ENCODE assay signal across 7 mouse cellular contexts in the genomic region with DNA sequence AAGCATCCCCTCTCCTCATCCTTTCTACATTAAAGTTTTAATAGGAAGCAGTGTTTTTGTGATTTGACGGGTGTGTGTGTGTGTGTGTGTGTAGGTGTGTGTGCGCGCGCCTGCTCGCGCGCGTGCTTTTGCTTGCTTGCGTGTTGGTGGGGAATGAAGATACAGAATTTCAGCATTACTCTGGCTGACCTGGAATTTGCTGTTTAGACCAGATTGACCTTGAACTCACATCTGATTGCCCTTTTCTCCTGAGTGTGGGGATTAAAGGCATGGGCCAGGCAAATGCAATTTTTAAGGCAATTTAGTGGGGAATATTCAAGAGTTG. TPM values are rescaled to one million over a fixed set of nuclear protein-coding genes. Genes with fewer than 3 reads are reported as not detected.
A peak's percentile ranks its signal among the peaks of the same experiment; 100 is the strongest.
DNase-seq lines count a peak whose midpoint lies in the region; ATAC-seq and TF ChIP-seq lines count a peak whose summit lies in the region.

No protein-coding gene starts in this region.

- H3K9ac ChIP-seq in lung, embryonic 16.5 days (ENCODE audit: low read length) = peak overlapping the region; percentile 86
- H3K9ac ChIP-seq in limb, embryonic 11.5 days (ENCODE audit: low read length) = peak overlapping the region; percentile 89

- TF ChIP-seq CTCF in small intestine, adult 2 months (IDR thresholded peaks at IDR 0.05; ENCODE audit: extremely low read depth, insufficient read length, insufficient replicate concordance, low read depth, low read length) = no peak

- H3K27ac ChIP-seq in lung, embryonic 16.5 days (ENCODE audit: low read length) = peak overlapping the region; percentile 92
- H3K27ac ChIP-seq in limb, embryonic 11.5 days (replicated peaks; ENCODE audit: low read depth, low read length) = peak overlapping the region; percentile 83; the same call in 1 of the 2 replicates
- H3K27ac ChIP-seq in small intestine, adult 2 months (ENCODE audit: insufficient read depth, low read depth, low read length) = no peak overlapping the region

- 0% methylated on average over 9 of the region's 9 CpGs for WGBS in lung, embryonic 16.5 days
- 2% methylated on average over 9 of the region's 9 CpGs for WGBS in limb, embryonic 11.5 days
- under 1% methylated on average over 9 of the region's 9 CpGs for WGBS in small intestine, adult 2 months

- no peaks in the 10 kb centered on the region for H3K27me3 ChIP-seq in lung, embryonic 16.5 days (ENCODE audit: control insufficient read depth, insufficient read depth, low read depth, low read length)
- no peaks in the 10 kb centered on the region for H3K27me3 ChIP-seq in erythroblast, embryonic 14.5 days (ENCODE audit: control insufficient read depth)
- no peaks in the 10 kb centered on the region for H3K27me3 ChIP-seq in limb, embryonic 11.5 days (ENCODE audit: control insufficient read depth, insufficient read depth, low read length)
- H3K27me3 ChIP-seq in small intestine, adult 2 months (ENCODE audit: control insufficient read depth, insufficient read depth, low read length) = no peaks in the 10 kb centered on the region

- H3K9me3 ChIP-seq in lung, embryonic 16.5 days (ENCODE audit: control insufficient read depth, low read length) = no peaks in the 10 kb centered on the region
- no peaks in the 10 kb centered on the region for H3K9me3 ChIP-seq in erythroblast, embryonic 14.5 days (ENCODE audit: control insufficient read depth, low read length)
- H3K9me3 ChIP-seq in limb, embryonic 11.5 days (ENCODE audit: control insufficient read depth, low read length) = no peaks in the 10 kb centered on the region

- no peaks in the 10 kb centered on the region; the same call in none of the 2 replicates for H3K36me3 ChIP-seq in lung, embryonic 16.5 days (ENCODE audit: control insufficient read depth, insufficient read depth, low read length)
- peaks cover 13% of the 10 kb centered on the region for H3K36me3 ChIP-seq in erythroblast, embryonic 14.5 days (ENCODE audit: control insufficient read depth)
- H3K36me3 ChIP-seq in limb, embryonic 11.5 days (ENCODE audit: control insufficient read depth, insufficient read depth, low read length) = no peaks in the 10 kb centered on the region
- no peaks in the 10 kb centered on the region; the same call in 1 of the 2 replicates for H3K36me3 ChIP-seq in small intestine, adult 2 months (ENCODE audit: control insufficient read depth, insufficient read depth, low read length)

- DNase-seq in lung, postnatal 10 days = no peak
- no peak for DNase-seq in limb, embryonic 11.5 days (ENCODE audit: low spot score)
- no peak for DNase-seq in urinary bladder, postnatal 4 days (ENCODE audit: low spot score in 2 of 2)
- DNase-seq in urinary bladder, adult 18-20 months (ENCODE audit: low spot score in 2 of 2) = no peak

- no peak for ATAC-seq in lung, embryonic 16.5 days (ENCODE audit: low read depth)
- no peak for ATAC-seq in limb, embryonic 11.5 days (ENCODE audit: insufficient number of reproducible peaks, low FRiP score, low TSS enrichment, low read depth)

- H3K4me2 ChIP-seq in lung, embryonic 16.5 days (ENCODE audit: low read depth, low read length) = peak overlapping the region; percentile 78
- H3K4me2 ChIP-seq in limb, embryonic 11.5 days (ENCODE audit: low read depth, severe bottlenecking) = peak overlapping the region; percentile 53

- TF ChIP-seq POLR2A in small intestine, adult 2 months (IDR thresholded peaks at IDR 0.05; ENCODE audit: low read depth, low read length) = no peak

- peaks cover 7% of the 10 kb centered on the region for H3K4me1 ChIP-seq in lung, embryonic 16.5 days (replicated peaks; ENCODE audit: control insufficient read depth, insufficient read depth, low read length)
- H3K4me1 ChIP-seq in erythroblast, embryonic 14.5 days (ENCODE audit: control insufficient read depth) = peaks cover 35% of the 10 kb centered on the region
- 0 out of 2 replicates have a peak, but pooled peaks cover 3% of the 10 kb centered on the region for H3K4me1 ChIP-seq in limb, embryonic 11.5 days (ENCODE audit: control insufficient read depth, insufficient read depth, low read length)
- peaks cover 4% of the 10 kb centered on the region; the same call in 1 of the 2 replicates for H3K4me1 ChIP-seq in small intestine, adult 2 months (ENCODE audit: control insufficient read depth, insufficient read depth, insufficient read length, low read length)

- H3K4me3 ChIP-seq in lung, embryonic 16.5 days (ENCODE audit: low read length) = peak overlapping the region; percentile 69
- H3K4me3 ChIP-seq in erythroblast, embryonic 14.5 days (replicated peaks) = peak overlapping the region; percentile 70
- H3K4me3 ChIP-seq in limb, embryonic 11.5 days (ENCODE audit: low read depth, low read length) = peak overlapping the region; percentile 78
- peak overlapping the region; percentile 89 for H3K4me3 ChIP-seq in small intestine, adult 2 months (ENCODE audit: low read depth, low read length)

RNA-seq across cellular contexts. Expression of a gene that starts 2.0 kb away (rescaled TPM):
- 108 and 118 TPM in 2 replicates for polyA plus RNA-seq in lung, embryonic 16.5 days (2015; fragmentation: Nextera tagmentation; extraction: Ambion mirVana)
- polyA plus RNA-seq in erythroblast, embryonic 14.5 days (2012) = 12.2 and 18.4 TPM in 2 replicates
- 94.2 and 99.0 TPM in 2 replicates for polyA plus RNA-seq in limb, embryonic 11.5 days (2014; fragmentation: Nextera tagmentation; extraction: Ambion mirVana)
- polyA plus RNA-seq in small intestine, adult 2 months (2012; rRNA removed) = 206 and 314 TPM in 2 replicates

RNA-seq across cellular contexts. Expression of a gene that starts 15.8 kb away (rescaled TPM):
- 40.8 and 44.2 TPM in 2 replicates for polyA plus RNA-seq in lung, embryonic 16.5 days (2015; fragmentation: Nextera tagmentation; extraction: Ambion mirVana)
- 10.0 and 12.5 TPM in 2 replicates for polyA plus RNA-seq in erythroblast, embryonic 14.5 days (2012)
- polyA plus RNA-seq in limb, embryonic 11.5 days (2014; fragmentation: Nextera tagmentation; extraction: Ambion mirVana) = 42.7 and 43.7 TPM in 2 replicates
- 8.2 and 14.7 TPM in 2 replicates for polyA plus RNA-seq in small intestine, adult 2 months (2012; rRNA removed)
